In the genomic region with DNA sequence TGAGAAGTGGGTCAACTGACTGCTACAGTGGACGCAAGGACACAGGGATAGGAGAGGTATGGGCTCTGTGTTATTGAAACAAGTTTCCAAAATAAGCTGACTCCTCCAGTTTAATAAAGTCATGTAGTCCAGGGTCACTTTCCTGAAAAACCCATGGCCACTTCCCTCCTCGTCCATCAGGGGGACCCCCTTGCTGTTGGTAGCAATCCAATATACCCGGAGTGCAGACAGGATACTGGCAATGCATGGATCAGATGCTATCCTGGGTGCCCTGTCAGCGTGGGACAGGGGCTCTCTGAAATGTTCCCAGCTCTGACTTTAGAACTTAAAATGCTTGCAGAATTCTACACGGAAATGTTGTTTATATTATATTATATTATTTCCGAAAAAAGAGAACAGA, we compare ENCODE assay signal across 11 mouse cellular contexts. TPM values are rescaled to one million over a fixed set of nuclear protein-coding genes. Genes with fewer than 3 reads are reported as not detected.
A peak's percentile ranks its signal among the peaks of the same experiment; 100 is the strongest.
DNase-seq lines count a peak whose midpoint lies in the region; ATAC-seq and TF ChIP-seq lines count a peak whose summit lies in the region.
"Had no signal": no experiment of that assay in that cellular context is flagged by ENCODE, and none has a peak within 500 bp of the region (broad histone marks: within the 10 kb centered on the region; RNA-seq: fewer than 3 reads in every experiment).

No protein-coding gene starts in this region.

- no peaks in the 10 kb centered on the region for H3K27me3 ChIP-seq in kidney, adult 2 months (replicated peaks; ENCODE audit: control insufficient read depth, insufficient read depth, low read length)
- H3K27me3 ChIP-seq in neural tube, embryonic 11.5 days (ENCODE audit: control insufficient read depth, insufficient read depth, low read length): no peaks in the 10 kb centered on the region
- no peaks in the 10 kb centered on the region for H3K27me3 ChIP-seq in neural tube, embryonic 15.5 days (replicated peaks)
- no peaks in the 10 kb centered on the region for H3K27me3 ChIP-seq in stomach, postnatal 0 days (ENCODE audit: control insufficient read depth, insufficient read depth, low read length)
- H3K27me3 ChIP-seq: lung, embryonic 15.5 days had no signal

- no peak overlapping the region for H3K9ac ChIP-seq in neural tube, embryonic 11.5 days (ENCODE audit: low read length)
- H3K9ac ChIP-seq in neural tube, embryonic 15.5 days (replicated peaks): no peak overlapping the region
- H3K9ac ChIP-seq in stomach, postnatal 0 days (ENCODE audit: low read length): no peak overlapping the region
- H3K9ac ChIP-seq: lung, embryonic 15.5 days had no signal

- ATAC-seq in neural tube, embryonic 11.5 days (ENCODE audit: insufficient read depth, low FRiP score, low TSS enrichment): no peak
- ATAC-seq in neural tube, embryonic 15.5 days (ENCODE audit: low FRiP score): no peak
- ATAC-seq in stomach, postnatal 0 days (ENCODE audit: low FRiP score, low TSS enrichment): no peak

- no peak for TF ChIP-seq POLR2A in kidney, adult 2 months (IDR thresholded peaks at IDR 0.05; ENCODE audit: low read depth, low read length)

- H3K9me3 ChIP-seq in neural tube, embryonic 11.5 days (ENCODE audit: control insufficient read depth, low read length): no peaks in the 10 kb centered on the region
- H3K9me3 ChIP-seq in neural tube, embryonic 15.5 days (replicated peaks): no peaks in the 10 kb centered on the region
- no peaks in the 10 kb centered on the region for H3K9me3 ChIP-seq in stomach, postnatal 0 days (ENCODE audit: control insufficient read depth, low read length)
- H3K9me3 ChIP-seq: lung, embryonic 15.5 days had no signal

- no peak for TF ChIP-seq EP300 in stomach, postnatal 0 days (optimal IDR thresholded peaks at IDR 0.05)

- no peaks in the 10 kb centered on the region for H3K36me3 ChIP-seq in kidney, adult 2 months (ENCODE audit: control insufficient read depth, insufficient read depth, low read length)
- 0 out of 2 replicates have a peak, but pooled peaks cover 3% of the 10 kb centered on the region for H3K36me3 ChIP-seq in neural tube, embryonic 11.5 days (ENCODE audit: control insufficient read depth, insufficient read depth, low read length)
- H3K36me3 ChIP-seq in neural tube, embryonic 15.5 days: peaks cover 7% of the 10 kb centered on the region; the same call in 1 of the 2 replicates
- H3K36me3 ChIP-seq in stomach, postnatal 0 days (ENCODE audit: control insufficient read depth, insufficient read depth, low read length): no peaks in the 10 kb centered on the region

- no peak overlapping the region for H3K4me3 ChIP-seq in kidney, adult 2 months (ENCODE audit: insufficient read depth, low read depth, low read length)
- H3K4me3 ChIP-seq in neural tube, embryonic 11.5 days (ENCODE audit: low read depth, low read length): no peak overlapping the region
- no peak overlapping the region for H3K4me3 ChIP-seq in neural tube, embryonic 15.5 days (replicated peaks)
- H3K4me3 ChIP-seq in stomach, postnatal 0 days (ENCODE audit: low read depth, low read length): no peak overlapping the region
- H3K4me3 ChIP-seq: lung, embryonic 15.5 days had no signal

- TF ChIP-seq CTCF in kidney, adult 2 months (conservative IDR thresholded peaks at IDR 0.05; ENCODE audit: insufficient read depth, insufficient read length, low read depth, low read length): peak; percentile 35; the same call in 1 of the 2 replicates
- peak; percentile 69 for TF ChIP-seq CTCF in stomach, postnatal 0 days (IDR thresholded peaks at IDR 0.05; ENCODE audit: low read depth)

- WGBS in kidney, adult 2 months: 49% methylated on average over 6 of the region's 6 CpGs
- 43% methylated on average over 6 of the region's 6 CpGs for WGBS in neural tube, embryonic 11.5 days
- 53% methylated on average over 6 of the region's 6 CpGs for WGBS in neural tube, embryonic 15.5 days
- WGBS in stomach, postnatal 0 days: 49% methylated on average over 6 of the region's 6 CpGs

- no peak for DNase-seq in kidney, adult 2 months
- DNase-seq in kidney, adult 8-10 months: no peak
- peak; percentile 43 for DNase-seq in neural tube, embryonic 11.5 days (ENCODE audit: low spot score)
- peak; percentile 59 for DNase-seq in embryo, embryonic 10 days (ENCODE audit: low spot score)
- DNase-seq in stomach, postnatal 0 days (ENCODE audit: low spot score): no peak
- no peak for DNase-seq in cerebellum, postnatal 4 days (ENCODE audit: low spot score in 2 of 2)
- DNase-seq: cerebellum, postnatal 25 days; gastrocnemius, postnatal 10 days; thymus, postnatal 14 days had no signal

- H3K4me1 ChIP-seq in kidney, adult 2 months (ENCODE audit: control insufficient read depth, insufficient read depth, low read length): no peaks in the 10 kb centered on the region
- no peaks in the 10 kb centered on the region for H3K4me1 ChIP-seq in neural tube, embryonic 11.5 days (ENCODE audit: control insufficient read depth, insufficient read depth, low read length)
- H3K4me1 ChIP-seq in neural tube, embryonic 15.5 days: no peaks in the 10 kb centered on the region
- H3K4me1 ChIP-seq in stomach, postnatal 0 days (replicated peaks; ENCODE audit: control insufficient read depth, insufficient read depth): no peaks in the 10 kb centered on the region
- H3K4me1 ChIP-seq: lung, embryonic 15.5 days had no signal

- no peak overlapping the region for H3K27ac ChIP-seq in kidney, adult 2 months (ENCODE audit: insufficient read depth, low read depth, low read length)
- H3K27ac ChIP-seq in neural tube, embryonic 11.5 days (ENCODE audit: low read depth, low read length): no peak overlapping the region
- no peak overlapping the region for H3K27ac ChIP-seq in neural tube, embryonic 15.5 days (replicated peaks)
- H3K27ac ChIP-seq in stomach, postnatal 0 days (replicated peaks): no peak overlapping the region
- H3K27ac ChIP-seq: lung, embryonic 15.5 days had no signal

- H3K4me2 ChIP-seq in neural tube, embryonic 11.5 days (ENCODE audit: low read depth): no peak overlapping the region
- H3K4me2 ChIP-seq in neural tube, embryonic 15.5 days: no peak overlapping the region
- no peak overlapping the region for H3K4me2 ChIP-seq in stomach, postnatal 0 days (replicated peaks; ENCODE audit: low read depth)
- H3K4me2 ChIP-seq: lung, embryonic 15.5 days had no signal

RNA-seq across cellular contexts. Expression of a gene that starts 34.0 kb away (rescaled TPM):
- polyA plus RNA-seq in kidney, adult 2 months (2012; rRNA removed): 29.9 and 33.4 TPM in 2 replicates
- 40.9 and 41.7 TPM in 2 replicates for polyA plus RNA-seq in neural tube, embryonic 11.5 days (2014; fragmentation: Nextera tagmentation; extraction: Ambion mirVana)
- 37.0 and 37.8 TPM in 2 replicates for polyA plus RNA-seq in neural tube, embryonic 15.5 days (2015; fragmentation: Nextera tagmentation; extraction: Ambion mirVana)
- polyA plus RNA-seq in stomach, postnatal 0 days (2015; fragmentation: Nextera tagmentation; extraction: Ambion mirVana): 20.8 TPM in 2 replicates

Comparison
In these comparisons a context has a peak if more than half of its experiments do, and no peak if none do; other contexts are left out.
1. DNase-seq: peak in neural tube, embryonic 11.5 days (single experiment) and embryo, embryonic 10 days (single experiment); none in kidney, adult 2 months (single experiment), kidney, adult 8-10 months (0 of 2), stomach, postnatal 0 days (single experiment) and cerebellum, postnatal 4 days (0 of 2).